Mouse (Mus musculus): ENCODE data around the gene Ccdc34.

Ccdc34 gene

GRCm38 (mm10) chr2:110180316-110180670, 162.7 kb downstream of the Ccdc34 start:
- DNase-seq (ENCODE audit: low read depth), result no peak

GRCm38 (mm10) chr2:110181666-110182065, 164.0 kb downstream of the Ccdc34 start:
- no peak for DNase-seq (ENCODE audit: low read depth)

GRCm38 (mm10) chr2:110182248-110182647, 164.6 kb downstream of the Ccdc34 start:
- DNase-seq (ENCODE audit: low read depth), result no peak

GRCm38 (mm10) chr2:110182795-110183486, 165.3 kb downstream of the Ccdc34 start:
- no peak for DNase-seq (ENCODE audit: low read depth)

GRCm38 (mm10) chr2:110184071-110184470, 166.5 kb downstream of the Ccdc34 start:
- DNase-seq (ENCODE audit: low read depth), result no peak

GRCm38 (mm10) chr2:110186427-110186980, 168.9 kb downstream of the Ccdc34 start:
- DNase-seq (ENCODE audit: low read depth), result no peak

GRCm38 (mm10) chr2:110188696-110189397, 171.2 kb downstream of the Ccdc34 start:
- no peak for DNase-seq (ENCODE audit: low read depth)

GRCm38 (mm10) chr2:110190416-110190815, 172.8 kb downstream of the Ccdc34 start:
- DNase-seq (ENCODE audit: low read depth), result no peak

GRCm38 (mm10) chr2:110191186-110191690, 173.6 kb downstream of the Ccdc34 start:
- DNase-seq (ENCODE audit: low read depth), result no peak

GRCm38 (mm10) chr2:110191965-110192701, 174.5 kb downstream of the Ccdc34 start:
- DNase-seq (ENCODE audit: low read depth), result no peak

- DNase-seq (ENCODE audit: low read depth), result no peak
These were observed 175.2 kb downstream of the Ccdc34 start for GRCm38 (mm10) chr2:110192702-110193312.

- no peak for DNase-seq (ENCODE audit: low read depth)
These were observed 178.9 kb downstream of the Ccdc34 start for GRCm38 (mm10) chr2:110196551-110196950.

- DNase-seq (ENCODE audit: low read depth), result no peak
These were observed 182.0 kb downstream of the Ccdc34 start for GRCm38 (mm10) chr2:110199648-110200047.

GRCm38 (mm10) chr2:110201770-110202169, 184.2 kb downstream of the Ccdc34 start:
- no peak for DNase-seq (ENCODE audit: low read depth)

- no peak for DNase-seq (ENCODE audit: low read depth)
These were observed 185.3 kb downstream of the Ccdc34 start for GRCm38 (mm10) chr2:110202716-110203497.

- DNase-seq (ENCODE audit: low read depth), result no peak
These were observed 186.6 kb downstream of the Ccdc34 start for GRCm38 (mm10) chr2:110204169-110204568.

GRCm38 (mm10) chr2:110204705-110205318, 187.2 kb downstream of the Ccdc34 start:
- DNase-seq (ENCODE audit: low read depth), result peak; percentile 54

- no peak for DNase-seq (ENCODE audit: low read depth)
These were observed 193.2 kb downstream of the Ccdc34 start for GRCm38 (mm10) chr2:110210508-110211496.

- DNase-seq (ENCODE audit: low read depth), result no peak
These were observed 196.7 kb downstream of the Ccdc34 start for GRCm38 (mm10) chr2:110214278-110214677.

All from induced T-regulatory cell, adult 2 months (primary cell).